Comparison of ENCODE assay signal across 12 mouse cellular contexts in genomic region chr11:117168278-117169087, GRCm38 (mm10). TPM values are rescaled to one million over a fixed set of nuclear protein-coding genes. Genes with fewer than 3 reads are reported as not detected.
DNase-seq lines count a peak whose midpoint lies in the region; ATAC-seq and TF ChIP-seq lines count a peak whose summit lies in the region.
"Had no signal": no experiment of that assay in that cellular context is flagged by ENCODE, and none has a peak within 500 bp of the region (broad histone marks: within the 10 kb centered on the region; RNA-seq: fewer than 3 reads in every experiment).

No protein-coding gene starts in this region.

- H3K27ac ChIP-seq in heart, embryonic 11.5 days (ENCODE audit: low read depth, low read length): no peak overlapping the region
- no peak overlapping the region for H3K27ac ChIP-seq in lung, embryonic 14.5 days (ENCODE audit: low read depth)
- H3K27ac ChIP-seq in cerebellum, adult 2 months (ENCODE audit: insufficient read depth, low read length): peak overlapping the region; percentile 80
- H3K27ac ChIP-seq in forebrain, embryonic 16.5 days (ENCODE audit: low read length): peak overlapping the region; percentile 76
- H3K27ac ChIP-seq: liver, embryonic 13.5 days had no signal

- 83% methylated on average over 20 of the region's 20 CpGs for WGBS in heart, embryonic 11.5 days (ENCODE audit: insufficient replicate concordance)
- 71% methylated on average over 20 of the region's 20 CpGs for WGBS in lung, embryonic 14.5 days
- WGBS in cerebellum, adult 2 months: 37% methylated on average over 20 of the region's 20 CpGs
- 74% methylated on average over 20 of the region's 20 CpGs for WGBS in forebrain, embryonic 16.5 days

- no peaks in the 10 kb centered on the region for H3K4me1 ChIP-seq in heart, embryonic 11.5 days (ENCODE audit: control insufficient read depth, insufficient read depth, low read length)
- no peaks in the 10 kb centered on the region for H3K4me1 ChIP-seq in lung, embryonic 14.5 days (ENCODE audit: insufficient read depth)
- peaks cover 4% of the 10 kb centered on the region; the same call in 1 of the 2 replicates for H3K4me1 ChIP-seq in cerebellum, adult 2 months (ENCODE audit: control insufficient read depth, insufficient read depth, low read length)
- peaks cover 22% of the 10 kb centered on the region for H3K4me1 ChIP-seq in forebrain, embryonic 16.5 days (replicated peaks; ENCODE audit: control insufficient read depth, insufficient read depth, low read length)
- H3K4me1 ChIP-seq: liver, embryonic 13.5 days had no signal

- no peaks in the 10 kb centered on the region for H3K36me3 ChIP-seq in heart, embryonic 11.5 days (ENCODE audit: control insufficient read depth, insufficient read depth, low read length)
- no peaks in the 10 kb centered on the region for H3K36me3 ChIP-seq in lung, embryonic 14.5 days (ENCODE audit: insufficient read depth)
- no peaks in the 10 kb centered on the region for H3K36me3 ChIP-seq in forebrain, embryonic 16.5 days (ENCODE audit: control insufficient read depth, insufficient read depth)
- H3K36me3 ChIP-seq: liver, embryonic 13.5 days had no signal

- H3K9me3 ChIP-seq in heart, embryonic 11.5 days (replicated peaks; ENCODE audit: control insufficient read depth, low read length): no peaks in the 10 kb centered on the region
- H3K9me3 ChIP-seq in lung, embryonic 14.5 days (ENCODE audit: low read depth, low read length): no peaks in the 10 kb centered on the region
- no peaks in the 10 kb centered on the region for H3K9me3 ChIP-seq in forebrain, embryonic 16.5 days (ENCODE audit: control insufficient read depth, low read length)
- H3K9me3 ChIP-seq: liver, embryonic 13.5 days had no signal

- TF ChIP-seq CTCF in lung, embryonic 14.5 days (IDR thresholded peaks at IDR 0.05; ENCODE audit: low read depth): no peak
- TF ChIP-seq CTCF in cerebellum, adult 2 months (IDR thresholded peaks at IDR 0.05; ENCODE audit: borderline replicate concordance, insufficient read depth, low read depth, low read length): no peak

- no peak overlapping the region for H3K4me3 ChIP-seq in heart, embryonic 11.5 days (ENCODE audit: low read depth, low read length)
- H3K4me3 ChIP-seq in lung, embryonic 14.5 days (ENCODE audit: low read depth, low read length): no peak overlapping the region
- peak overlapping the region; percentile 63 for H3K4me3 ChIP-seq in cerebellum, adult 2 months (replicated peaks; ENCODE audit: insufficient read depth, low read depth, low read length)
- H3K4me3 ChIP-seq in forebrain, embryonic 16.5 days (replicated peaks; ENCODE audit: low read length): no peak overlapping the region
- H3K4me3 ChIP-seq: liver, embryonic 13.5 days had no signal

- no peak for ATAC-seq in heart, embryonic 11.5 days (replicated peaks; ENCODE audit: insufficient number of reproducible peaks, low FRiP score, low TSS enrichment)
- no peak for ATAC-seq in lung, embryonic 14.5 days (ENCODE audit: insufficient read depth)
- 0 out of 2 replicates have a peak, but pooled peaks have one; percentile 13 for ATAC-seq in forebrain, embryonic 16.5 days
- no peak for ATAC-seq in erythroblast, adult 5-6 weeks (replicated peaks; ENCODE audit: low FRiP score, poor library complexity, severe bottlenecking)

- no peak for TF ChIP-seq POLR2A in cerebellum, adult 2 months (IDR thresholded peaks at IDR 0.05; ENCODE audit: borderline replicate concordance, insufficient read depth, low read length)

- H3K27me3 ChIP-seq in heart, embryonic 11.5 days (ENCODE audit: control insufficient read depth, insufficient read depth, low read length): no peaks in the 10 kb centered on the region
- no peaks in the 10 kb centered on the region for H3K27me3 ChIP-seq in lung, embryonic 14.5 days (ENCODE audit: insufficient read depth, low read length)
- H3K27me3 ChIP-seq in cerebellum, adult 2 months (ENCODE audit: control insufficient read depth, insufficient read depth, low read length): no peaks in the 10 kb centered on the region
- H3K27me3 ChIP-seq in forebrain, embryonic 16.5 days (replicated peaks; ENCODE audit: control insufficient read depth, insufficient read depth, low read length): no peaks in the 10 kb centered on the region
- H3K27me3 ChIP-seq: liver, embryonic 13.5 days had no signal

- intact Hi-C loops in heart, postnatal 14 days (cut with DNase I): no loop called here

- H3K4me2 ChIP-seq in heart, embryonic 11.5 days: no peak overlapping the region
- no peak overlapping the region for H3K4me2 ChIP-seq in lung, embryonic 14.5 days
- no peak overlapping the region for H3K4me2 ChIP-seq in forebrain, embryonic 16.5 days (ENCODE audit: low read length)
- H3K4me2 ChIP-seq: liver, embryonic 13.5 days; midbrain, embryonic 11.5 days had no signal

- peak; percentile 44 to 58 for DNase-seq in heart, postnatal 14 days
- DNase-seq in lung, embryonic 14.5 days: peak; percentile 68
- DNase-seq in lung, postnatal 25 days (ENCODE audit: low spot score): no peak
- DNase-seq in cerebellum, adult 2 months: peak; percentile 51 to 53
- no peak for DNase-seq in Muller cell, postnatal 12 days (ENCODE audit: inconsistent ontology term)
- DNase-seq: kidney, postnatal 14 days; liver, embryonic 13.5 days; thymus, adult 18-20 months had no signal

- no peak overlapping the region for H3K9ac ChIP-seq in heart, embryonic 11.5 days (ENCODE audit: low read depth, low read length)
- H3K9ac ChIP-seq in lung, embryonic 14.5 days: no peak overlapping the region
- H3K9ac ChIP-seq in forebrain, embryonic 16.5 days (replicated peaks; ENCODE audit: low read depth, low read length): no peak overlapping the region
- H3K9ac ChIP-seq: liver, embryonic 13.5 days had no signal

RNA-seq across cellular contexts. Expression of gene Sept9, which starts 31.0 kb away (rescaled TPM):
- total RNA-seq in heart, postnatal 14 days (2021): 10 to 100 TPM; 44.6 to 45.7 TPM
- 78.9 and 104 TPM in 2 replicates for polyA plus RNA-seq in heart, embryonic 11.5 days (2014; fragmentation: Nextera tagmentation; extraction: Ambion mirVana)
- 133 and 149 TPM in 2 replicates for polyA plus RNA-seq in lung, embryonic 14.5 days (2014; fragmentation: Nextera tagmentation; extraction: Ambion mirVana)
- polyA plus RNA-seq in cerebellum, adult 2 months (2012; rRNA removed): 9.6 and 13.3 TPM in 2 replicates
- polyA plus RNA-seq in forebrain, embryonic 16.5 days (2015; fragmentation: Nextera tagmentation; extraction: Ambion mirVana): 120 and 128 TPM in 2 replicates
- 29.0 and 33.4 TPM in 2 replicates for total RNA-seq in erythroblast, adult 5-6 weeks (2015; ENCODE audit: low replicate concordance)
- 31.9 and 35.1 TPM in 2 replicates for total RNA-seq in erythroblast, adult 5-6 weeks (2017; ENCODE audit: low replicate concordance)

RNA-seq across cellular contexts. Expression of gene Sec14l1, which starts 53.5 kb away (rescaled TPM):
- 10 to 100 TPM; 89.1 to 92.0 TPM for total RNA-seq in heart, postnatal 14 days (2021)
- polyA plus RNA-seq in heart, embryonic 11.5 days (2014; fragmentation: Nextera tagmentation; extraction: Ambion mirVana): 32.6 and 39.4 TPM in 2 replicates
- polyA plus RNA-seq in lung, embryonic 14.5 days (2014; fragmentation: Nextera tagmentation; extraction: Ambion mirVana): 44.3 and 46.2 TPM in 2 replicates
- polyA plus RNA-seq in cerebellum, adult 2 months (2012; rRNA removed): 124 and 137 TPM in 2 replicates
- 76.9 and 83.7 TPM in 2 replicates for polyA plus RNA-seq in forebrain, embryonic 16.5 days (2015; fragmentation: Nextera tagmentation; extraction: Ambion mirVana)
- total RNA-seq in erythroblast, adult 5-6 weeks (2015; ENCODE audit: low replicate concordance): 15.7 and 16.9 TPM in 2 replicates
- 27.2 and 32.7 TPM in 2 replicates for total RNA-seq in erythroblast, adult 5-6 weeks (2017; ENCODE audit: low replicate concordance)

Comparison
In these comparisons a context has a peak if more than half of its experiments do, and no peak if none do; other contexts are left out.
1. DNase-seq: peak in heart, postnatal 14 days (2 of 2), lung, embryonic 14.5 days (single experiment) and cerebellum, adult 2 months (2 of 2); none in lung, postnatal 25 days (single experiment) and Muller cell, postnatal 12 days (single experiment).
2. H3K27ac ChIP-seq: peak in cerebellum, adult 2 months (single experiment) and forebrain, embryonic 16.5 days (single experiment); none in heart, embryonic 11.5 days (single experiment) and lung, embryonic 14.5 days (single experiment).